Mouse (Mus musculus): ENCODE measurements around the gene Gm6121.
"Not testable (repeated sequence)": the region's sequence is repeated elsewhere in the genome, so short reads cannot be mapped to it uniquely, and the experiment has no call there.

Gm6121 gene

GRCm38 (mm10) chrX:26935597-26935996 lies at the start of gene Gm6121:
Gene Gm6121, minus strand, starts transcription at chrX:26935697.
- DNase-seq: not testable (repeated sequence)

All from layer of hippocampus, adult 9-11 months (tissue).